Mouse (Mus musculus) cerebellum, adult 9-11 months (tissue): ENCODE measurements around the gene Ikbip.
A peak's percentile ranks its signal among the peaks of the same experiment; 100 is the strongest.

Source experiments
- DNase-seq: peaks from one replicate; pipeline ENCODE4 v3.0.0; 2022

Ikbip gene

DNA sequence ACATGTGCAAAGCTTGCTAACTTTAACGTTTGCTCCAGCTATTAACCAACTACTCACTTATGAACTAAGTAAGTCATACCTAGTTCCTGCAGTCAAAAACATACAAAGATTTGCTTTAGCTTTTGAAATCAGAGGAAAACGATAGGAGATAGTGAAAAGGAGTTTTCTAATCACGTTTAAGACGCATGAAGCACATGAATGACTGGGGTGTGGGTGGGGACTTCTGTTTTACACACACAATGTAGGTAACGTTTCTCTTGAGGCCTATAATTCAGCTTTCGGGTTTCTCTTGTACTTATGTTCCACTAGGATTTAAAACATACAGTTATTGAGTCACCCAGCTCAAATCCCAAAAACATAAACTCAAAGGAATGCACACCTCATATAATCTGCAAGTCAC is 39.9 kb downstream of the Ikbip start:
- no peak for DNase-seq

DNA sequence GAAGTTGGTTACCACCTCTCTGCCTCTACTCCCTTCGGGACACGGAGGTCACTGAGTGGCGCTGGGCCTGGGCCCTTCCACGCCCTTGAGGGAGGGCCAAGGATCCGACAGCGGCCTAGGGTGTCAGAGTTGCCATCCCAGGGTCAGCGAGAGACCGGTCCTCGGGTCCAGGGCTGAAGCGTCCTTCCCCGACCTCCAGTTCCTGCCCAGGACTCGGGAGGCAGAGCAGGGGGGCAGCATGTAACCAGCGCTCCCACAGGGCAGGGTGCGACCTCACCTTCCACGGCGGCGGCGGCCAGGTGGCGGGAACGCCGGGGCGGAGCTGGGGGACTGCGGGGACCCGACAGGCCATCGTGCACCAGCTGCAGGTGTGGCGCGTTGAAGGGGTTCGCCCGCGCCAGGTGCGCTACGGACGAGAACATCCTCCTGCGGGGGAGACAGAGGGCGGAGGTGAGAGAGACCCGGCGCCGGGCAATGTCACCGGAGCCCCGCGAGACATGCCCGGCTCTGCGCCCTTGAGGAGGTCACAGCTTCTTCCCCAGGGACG is 40.6 kb downstream of the Ikbip start:
- DNase-seq = no peak

DNA sequence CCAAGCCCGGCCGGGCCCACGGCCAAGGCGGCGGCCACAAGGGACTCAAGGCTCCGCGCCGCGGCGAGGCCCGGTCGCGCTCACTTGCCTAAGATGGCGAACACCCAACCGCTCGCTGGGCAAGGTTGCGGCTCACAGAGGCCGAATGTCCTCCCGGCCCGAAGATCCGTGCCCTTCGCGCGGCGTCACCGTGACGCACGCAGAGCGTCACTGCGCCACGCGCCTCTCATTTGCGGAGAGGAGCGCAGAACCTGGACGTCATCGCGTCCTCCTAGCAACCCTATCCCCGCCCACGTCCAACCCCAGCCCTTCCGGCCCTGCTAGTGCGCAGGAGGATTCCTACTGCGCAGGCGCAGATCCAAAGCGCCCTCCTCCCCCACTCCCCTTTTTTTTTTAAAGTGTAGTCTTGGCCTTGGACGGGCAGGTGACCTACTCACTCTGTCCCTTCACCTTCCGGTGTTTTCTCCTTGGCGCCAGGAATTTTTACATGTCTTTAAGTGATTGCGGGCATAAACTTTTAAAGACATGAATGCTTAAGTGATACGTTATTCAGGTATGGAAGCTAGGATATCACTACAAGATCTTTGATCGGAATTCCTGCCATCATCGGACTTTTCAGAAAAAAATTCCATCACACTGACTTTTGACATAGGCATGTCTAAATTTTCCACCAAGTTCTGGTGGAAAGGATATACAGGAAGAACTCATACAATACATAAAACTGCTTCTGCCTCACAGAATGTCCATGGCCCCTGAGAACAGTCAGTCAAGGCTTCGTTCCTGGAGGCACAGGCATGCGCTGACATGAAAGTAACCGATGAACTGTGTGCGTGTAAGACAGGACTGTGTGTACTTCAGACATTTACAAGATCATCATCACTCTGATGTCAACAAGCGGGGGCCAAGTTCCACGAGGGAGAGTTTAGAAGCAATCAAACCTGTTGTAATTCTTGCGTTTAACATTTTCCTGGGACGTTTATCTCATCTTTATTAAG is 41.4 kb downstream of the Ikbip start, which contains the start of gene Slc25a3:
Slc25a3 (minus strand) TSS at position 232 of the 995 bp plus-strand sequence.
- DNase-seq = peak; percentile 99

DNA sequence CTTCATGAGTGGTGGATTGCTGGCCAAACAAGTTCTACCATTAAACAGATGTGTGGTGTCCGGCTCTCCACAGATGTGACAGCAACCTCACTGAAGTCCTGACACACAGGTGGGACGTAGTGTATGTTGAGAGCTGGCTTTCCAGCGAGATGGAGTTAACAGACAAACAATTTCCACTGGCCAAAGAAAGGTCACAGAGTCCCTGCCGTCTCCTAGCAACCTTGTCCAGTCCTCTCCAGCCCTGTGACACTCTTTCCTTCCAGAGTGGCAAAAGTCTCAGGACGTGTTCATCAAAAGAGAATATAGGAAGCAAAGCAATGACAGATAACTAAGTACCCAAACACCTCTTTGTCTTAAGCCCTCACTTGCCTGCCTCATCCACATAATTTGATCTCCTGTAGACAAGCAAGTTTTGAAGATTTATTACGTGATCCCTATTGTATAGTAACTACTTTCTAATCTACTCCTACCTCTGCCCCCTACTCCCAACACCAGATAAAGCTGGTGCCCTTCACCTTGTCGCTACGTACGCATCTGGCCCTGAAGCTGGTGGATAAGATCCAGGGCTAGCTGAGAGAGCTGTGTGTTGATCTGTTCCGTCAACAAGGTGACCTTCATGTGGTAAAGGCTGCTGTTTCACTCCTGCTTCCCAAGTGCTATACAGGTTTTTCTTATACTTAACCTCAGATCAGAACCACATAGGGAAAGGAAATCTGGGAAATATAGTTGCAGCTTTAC is 44.0 kb downstream of the Ikbip start:
- DNase-seq = no peak

DNA sequence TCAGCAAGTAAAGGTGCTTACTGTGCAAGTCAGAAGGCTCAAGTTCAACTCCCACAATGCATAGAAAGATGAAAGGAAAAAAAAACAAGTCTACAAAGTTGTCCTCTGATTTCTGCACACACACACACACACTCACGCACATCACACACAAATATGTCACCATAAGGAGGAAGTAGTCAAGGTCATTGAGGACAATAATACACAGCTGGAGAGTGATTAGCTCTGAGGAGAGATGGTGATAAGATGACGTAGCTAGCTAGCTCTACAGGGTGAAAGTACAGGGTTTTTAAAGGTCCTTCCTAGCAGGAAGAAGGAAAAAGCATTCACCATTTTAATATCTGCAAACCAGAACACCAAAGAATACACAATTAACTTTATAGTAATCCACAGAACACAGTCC is 44.7 kb downstream of the Ikbip start:
- no peak for DNase-seq

DNA sequence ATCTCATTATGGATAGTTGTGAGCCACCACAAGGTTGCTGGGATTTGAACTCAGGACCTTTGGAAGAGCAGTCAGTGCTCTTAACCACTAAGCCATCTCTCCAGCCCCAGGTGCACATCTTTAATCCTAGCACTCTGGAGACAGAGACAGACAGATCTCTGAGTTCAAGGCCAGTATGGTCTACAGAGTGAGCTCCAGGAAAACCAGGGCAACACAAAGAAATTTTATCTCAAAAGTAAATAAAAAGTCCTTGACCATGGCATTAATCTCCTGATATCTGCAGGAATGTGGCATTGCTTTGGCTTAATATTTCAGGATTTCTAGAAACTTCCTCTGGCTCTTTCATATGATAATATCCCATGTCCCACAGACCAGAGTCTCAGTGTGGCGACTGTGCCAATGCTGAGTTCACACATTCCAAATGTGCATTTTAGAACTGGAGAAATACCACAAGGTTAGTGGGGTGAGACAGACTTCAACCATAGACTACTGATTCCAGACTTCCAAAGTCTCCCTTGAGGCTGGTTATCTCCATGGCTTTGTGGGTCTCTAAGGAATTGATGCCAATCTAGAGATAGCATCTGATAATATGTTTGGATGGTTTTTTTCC is 45.9 kb downstream of the Ikbip start:
- DNase-seq = no peak

DNA sequence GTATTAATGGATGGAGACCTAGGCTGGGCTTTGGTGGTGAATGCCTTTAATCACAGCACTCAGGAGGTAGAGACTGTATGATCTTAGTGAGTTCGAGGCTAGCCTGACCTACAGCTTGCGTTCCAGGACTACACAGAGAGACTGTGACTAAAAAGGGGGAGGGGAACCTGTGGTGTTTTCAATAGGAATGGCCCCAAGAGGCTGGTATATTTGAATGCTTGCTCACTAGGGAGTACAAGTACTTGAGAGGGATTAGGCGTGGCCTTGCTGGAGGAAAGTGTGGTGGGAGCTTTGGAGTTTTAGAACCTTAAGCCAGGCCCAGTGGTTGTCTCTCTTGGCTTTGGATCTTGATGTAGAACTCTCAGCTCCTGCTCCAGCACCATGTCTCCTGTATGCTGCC is 48.1 kb downstream of the Ikbip start:
- DNase-seq = no peak

DNA sequence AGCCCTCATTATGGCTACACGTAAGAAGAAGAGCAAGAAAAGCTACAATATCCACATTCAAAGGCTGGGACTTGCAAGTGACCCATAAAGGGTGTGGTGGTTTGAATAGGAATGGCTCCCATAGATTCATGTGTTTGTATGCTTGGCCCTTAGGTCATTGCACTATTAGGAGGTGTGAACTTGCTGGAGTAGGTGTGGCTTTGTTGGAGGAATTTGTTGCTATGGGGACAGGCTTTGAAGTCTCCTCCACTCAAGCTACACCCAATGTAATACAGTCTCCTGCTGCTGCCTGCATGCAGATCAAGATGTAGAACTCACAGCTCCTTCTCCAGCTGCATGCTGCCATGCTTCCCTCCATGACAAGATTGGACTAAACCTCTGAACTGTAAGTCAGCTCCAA is 48.8 kb downstream of the Ikbip start:
- DNase-seq = no peak

DNA sequence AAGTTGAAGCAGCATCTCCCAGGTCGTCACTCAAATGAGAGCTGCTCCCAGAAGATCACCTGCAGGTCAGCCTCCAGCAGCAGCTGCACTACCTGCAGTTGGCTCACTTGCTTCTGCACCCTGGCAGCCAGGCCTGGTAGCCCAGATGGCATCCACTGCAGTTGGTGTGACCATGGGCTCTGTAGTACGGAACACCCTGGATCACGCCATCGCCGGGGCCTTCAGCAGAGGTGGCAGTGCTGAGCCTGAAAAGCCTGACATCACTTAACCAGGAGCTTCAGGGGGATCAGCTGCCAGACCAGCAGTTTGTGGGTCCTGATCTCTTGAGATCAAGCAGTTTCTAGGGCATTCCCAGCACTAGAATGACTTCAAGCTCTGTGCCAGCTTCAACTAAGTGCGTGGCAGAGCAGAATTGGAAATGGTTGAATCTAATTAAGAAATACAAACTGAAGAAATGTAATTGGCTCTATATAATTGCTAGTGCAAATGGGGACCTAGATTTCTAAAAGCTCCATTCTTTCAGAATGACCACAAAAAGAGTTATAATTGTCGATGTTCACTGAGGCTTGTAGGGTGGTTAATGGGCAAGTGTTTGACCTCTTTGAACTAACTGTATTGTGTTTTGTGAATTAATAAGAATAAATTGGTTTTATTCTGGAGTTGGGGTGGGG is 52.7 kb downstream of the Ikbip start:
- DNase-seq = no peak

DNA sequence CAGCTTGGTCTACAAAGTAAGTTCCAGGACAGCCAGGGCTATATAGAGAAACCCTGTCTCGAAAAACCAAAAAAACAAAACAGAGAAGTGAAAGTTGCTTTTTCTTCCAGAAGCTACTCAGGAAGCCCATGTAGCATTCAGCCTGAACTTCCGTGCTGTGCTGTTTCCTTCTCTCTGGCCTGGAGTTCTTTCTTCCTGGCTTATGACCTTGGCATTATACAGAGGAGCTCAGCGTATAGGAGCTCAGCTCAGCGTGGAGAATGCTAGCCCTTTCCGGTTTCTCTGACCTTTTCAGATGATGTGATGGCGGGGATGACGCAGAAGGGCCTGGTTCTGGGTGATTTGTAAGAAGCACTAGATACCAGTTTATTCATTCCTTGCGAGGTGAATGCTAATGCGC is 54.7 kb downstream of the Ikbip start:
- DNase-seq = no peak

DNA sequence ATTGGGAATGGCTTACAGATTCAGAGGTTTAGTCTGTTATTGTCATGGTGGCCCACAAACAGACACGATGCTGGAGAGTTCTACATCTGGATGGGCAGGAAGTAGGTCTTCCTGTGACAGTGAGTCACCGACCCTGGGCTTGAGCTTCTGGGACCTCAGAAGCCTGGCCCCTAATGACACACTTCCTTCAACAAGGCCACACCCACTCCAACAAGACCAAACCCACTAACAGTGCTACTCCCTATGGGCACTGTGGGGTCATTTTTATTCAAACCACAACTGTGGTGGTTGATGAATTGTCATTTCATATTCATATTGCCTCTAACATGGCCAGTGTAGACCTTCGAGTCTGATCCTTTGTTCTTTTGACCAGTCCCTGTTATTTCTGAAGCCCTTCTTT is 55.6 kb downstream of the Ikbip start:
- DNase-seq = no peak

DNA sequence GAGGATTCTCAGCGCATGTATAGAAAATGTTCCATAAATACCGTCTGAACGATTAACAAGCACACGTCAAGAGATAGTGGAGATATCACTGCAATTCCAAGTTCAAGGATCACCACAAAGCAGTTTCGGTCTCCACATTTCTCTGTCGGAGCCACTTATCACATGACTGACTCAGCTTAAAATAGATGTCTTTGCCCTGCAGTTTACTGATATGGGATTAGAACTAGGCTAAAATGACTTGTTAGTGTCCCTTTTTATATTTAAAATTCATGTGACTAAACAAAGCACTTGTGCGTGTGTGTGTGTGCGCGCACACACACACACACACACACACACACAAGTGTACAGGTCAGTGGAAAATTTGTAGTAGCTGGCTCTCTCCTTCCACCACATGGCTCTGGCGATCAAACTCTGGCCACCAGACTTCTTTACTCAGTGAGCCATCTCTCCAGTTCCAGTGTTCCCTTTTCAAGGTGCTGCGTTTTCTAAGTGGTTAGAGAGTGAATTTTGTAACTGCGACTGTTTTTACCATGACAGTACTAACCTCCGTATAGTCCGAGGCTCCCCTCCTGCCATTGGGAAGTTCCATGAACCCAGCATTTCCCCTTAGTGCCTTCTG is 56.5 kb downstream of the Ikbip start:
- no peak for DNase-seq

DNA sequence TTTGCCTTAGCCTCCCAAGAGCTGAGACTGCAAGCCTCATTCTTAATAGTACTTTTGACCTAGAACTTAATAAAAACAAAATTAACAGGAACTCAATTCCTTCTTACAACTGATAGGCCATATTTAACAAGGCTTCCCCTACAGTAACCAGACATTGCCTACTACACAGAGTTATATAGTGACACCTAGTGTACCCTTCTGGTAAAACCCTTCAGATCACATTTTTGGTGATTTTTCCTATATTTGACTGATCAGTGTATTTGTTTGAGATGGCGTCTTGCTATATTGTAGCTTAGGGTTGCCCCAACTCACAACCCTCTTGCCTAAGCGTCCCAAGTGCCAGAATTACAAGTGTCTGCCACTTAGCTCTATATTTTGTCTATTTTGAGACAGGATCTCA is 58.8 kb downstream of the Ikbip start:
- DNase-seq = no peak

DNA sequence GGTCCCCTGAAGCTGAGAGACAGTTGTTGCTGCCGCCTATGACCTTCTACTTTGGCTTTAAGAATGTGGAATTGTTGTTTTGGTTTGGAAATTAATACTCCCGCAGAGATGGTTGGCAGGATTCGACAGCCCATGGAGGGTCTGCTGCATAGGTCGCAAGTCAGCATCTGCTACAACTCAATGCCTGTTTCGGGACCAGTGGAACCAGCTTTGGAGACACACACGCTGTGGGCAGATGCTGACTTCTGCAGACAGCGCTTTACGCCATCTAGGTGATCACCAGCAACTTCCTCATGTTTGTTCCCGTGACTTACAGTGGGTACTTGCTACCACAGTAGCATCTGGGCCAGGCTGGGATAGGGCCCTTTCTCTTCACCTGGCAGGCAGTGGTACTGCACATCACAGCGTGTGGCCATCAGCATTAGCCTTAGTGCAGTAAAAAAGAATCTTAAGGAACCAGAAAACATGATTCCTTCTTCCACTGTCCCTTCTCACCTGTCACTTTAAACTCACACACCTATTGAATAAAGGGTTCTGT is 60.0 kb downstream of the Ikbip start:
- no peak for DNase-seq

DNA sequence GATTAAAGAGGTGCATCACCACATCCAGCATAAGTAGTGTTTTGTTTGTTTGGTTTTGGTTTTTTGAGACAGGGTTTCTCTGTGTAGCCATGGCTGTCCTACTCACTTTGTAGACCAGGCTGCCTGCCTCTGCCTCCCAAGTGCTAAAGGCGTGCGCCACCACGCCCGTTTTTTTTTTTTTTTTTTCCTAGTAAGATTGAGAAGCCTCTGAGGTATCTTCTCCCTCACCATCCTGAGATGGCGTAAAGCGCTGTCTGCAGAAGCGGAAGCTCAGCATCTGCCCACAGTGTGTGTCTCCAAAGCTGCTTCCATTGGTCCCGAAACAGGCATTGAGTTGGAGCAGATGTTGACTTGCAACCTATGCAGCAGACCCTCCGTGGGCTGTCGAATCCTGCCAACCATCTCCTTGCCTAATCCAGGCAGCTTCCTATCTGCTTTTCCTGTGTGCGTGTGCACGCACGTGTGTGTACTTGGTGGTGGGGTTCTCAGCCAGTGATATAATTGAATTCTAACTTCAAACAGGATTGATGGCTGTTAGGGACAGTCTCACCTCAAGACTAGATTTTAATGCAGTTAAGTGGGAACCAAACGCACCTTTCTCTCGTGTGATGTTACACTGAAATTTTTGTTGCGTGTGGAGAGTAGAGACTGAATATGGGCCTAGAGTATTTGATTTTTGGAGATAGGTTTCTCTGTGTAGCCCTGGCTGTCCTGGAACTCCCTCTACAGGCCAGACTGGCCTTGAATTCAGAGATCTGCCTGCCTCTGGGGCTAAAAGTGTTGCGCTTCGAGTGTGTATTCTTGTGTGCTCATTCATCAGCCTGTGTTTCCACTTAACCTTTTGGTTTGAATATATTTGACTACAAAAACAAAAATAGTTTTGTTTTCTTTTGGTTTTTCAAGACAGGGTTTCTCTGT is 60.8 kb downstream of the Ikbip start:
- no peak for DNase-seq

DNA sequence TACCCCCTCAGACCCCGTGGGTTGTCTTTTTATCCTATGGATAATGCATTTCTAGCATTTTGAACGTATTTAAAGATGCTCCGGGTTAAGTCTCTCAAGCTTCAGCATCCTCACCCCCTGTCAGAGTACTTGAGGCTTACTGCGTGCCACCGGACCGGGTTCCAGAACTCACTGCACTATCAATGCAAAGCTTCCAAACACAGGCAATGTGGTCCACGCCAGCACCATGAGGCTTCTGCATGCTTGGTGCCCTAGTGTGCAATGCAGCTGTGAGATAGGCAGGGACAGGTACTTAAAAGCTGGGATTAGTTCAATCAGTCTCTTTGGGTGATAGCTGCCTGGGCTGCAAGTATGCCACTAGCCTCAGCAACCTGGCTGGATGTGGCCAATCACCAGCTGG is 62.7 kb downstream of the Ikbip start:
- DNase-seq = no peak
